Mouse (Mus musculus): ENCODE data around the gene Arhgdia. TPM values are rescaled to one million over a fixed set of nuclear protein-coding genes. Genes with fewer than 3 reads are reported as not detected.
A peak's percentile ranks its signal among the peaks of the same experiment; 100 is the strongest.

The Arhgdia gene
- polyA plus RNA-seq, 1 experiment from 2014 or later: 439 TPM

- Histone ChIP-seq H3K4me1 (ENCODE audit: control insufficient read depth, insufficient read depth, low read length) (peaks cover 19% of the 10 kb centered on the region), H3K27me3 (ENCODE audit: control insufficient read depth, insufficient read depth, low read depth, low read length) (no peaks in the 10 kb centered on the region), H3K9me3 (replicated peaks; ENCODE audit: control insufficient read depth, low read length, poor library complexity, severe bottlenecking) (no peaks in the 10 kb centered on the region), H3K36me3 (ENCODE audit: control insufficient read depth, insufficient read depth, low read length) (peaks cover 44% of the 10 kb centered on the region), H3K4me3 (ENCODE audit: low read depth, low read length) (no peak overlapping the region), H3K9ac (ENCODE audit: low read depth, low read length) (no peak overlapping the region), H3K4me2 (ENCODE audit: low read length) (no peak overlapping the region), H3K27ac (ENCODE audit: low read length) (no peak overlapping the region)
- no peak for ATAC-seq
- 94% methylated on average over 6 of the region's 6 CpGs for WGBS
These were observed 33.7 kb upstream of the Arhgdia start for GRCm38 (mm10) chr11:120615167-120615566.

GRCm38 (mm10) chr11:120613976-120614375 lies 32.6 kb upstream of the Arhgdia start:
- Histone ChIP-seq H3K4me1 (ENCODE audit: control insufficient read depth, insufficient read depth, low read length) (peaks cover 19% of the 10 kb centered on the region), H3K4me2 (ENCODE audit: low read length) (no peak overlapping the region), H3K27me3 (ENCODE audit: control insufficient read depth, insufficient read depth, low read depth, low read length) (no peaks in the 10 kb centered on the region; the same call in 1 of the 2 replicates), H3K36me3 (ENCODE audit: control insufficient read depth, insufficient read depth, low read length) (peaks cover 42% of the 10 kb centered on the region), H3K9me3 (replicated peaks; ENCODE audit: control insufficient read depth, low read length, poor library complexity, severe bottlenecking) (no peaks in the 10 kb centered on the region), H3K4me3 (ENCODE audit: low read depth, low read length) (no peak overlapping the region), H3K9ac (ENCODE audit: low read depth, low read length) (no peak overlapping the region), H3K27ac (ENCODE audit: low read length) (no peak overlapping the region)
- no peak for ATAC-seq
- 85% methylated on average over 8 of the region's 8 CpGs for WGBS

GRCm38 (mm10) chr11:120613481-120613972 lies 32.1 kb upstream of the Arhgdia start:
- H3K9me3 ChIP-seq (replicated peaks; ENCODE audit: control insufficient read depth, low read length, poor library complexity, severe bottlenecking): no peaks in the 10 kb centered on the region
- no peak overlapping the region for H3K4me2 ChIP-seq (ENCODE audit: low read length)
- no peak for ATAC-seq
- no peak overlapping the region for H3K9ac ChIP-seq (ENCODE audit: low read depth, low read length)
- peaks cover 23% of the 10 kb centered on the region for H3K4me1 ChIP-seq (ENCODE audit: control insufficient read depth, insufficient read depth, low read length)
- no peaks in the 10 kb centered on the region; the same call in 1 of the 2 replicates for H3K27me3 ChIP-seq (ENCODE audit: control insufficient read depth, insufficient read depth, low read depth, low read length)
- H3K27ac ChIP-seq (ENCODE audit: low read length): no peak overlapping the region
- H3K36me3 ChIP-seq (ENCODE audit: control insufficient read depth, insufficient read depth, low read length): peaks cover 37% of the 10 kb centered on the region
- 90% methylated on average over 9 of the region's 10 CpGs for WGBS
- H3K4me3 ChIP-seq (ENCODE audit: low read depth, low read length): no peak overlapping the region

GRCm38 (mm10) chr11:120612763-120613162 lies 31.3 kb upstream of the Arhgdia start:
- ATAC-seq: no peak
- Histone ChIP-seq H3K9me3 (replicated peaks; ENCODE audit: control insufficient read depth, low read length, poor library complexity, severe bottlenecking) (no peaks in the 10 kb centered on the region), H3K4me3 (ENCODE audit: low read depth, low read length) (no peak overlapping the region), H3K4me2 (ENCODE audit: low read length) (no peak overlapping the region), H3K9ac (ENCODE audit: low read depth, low read length) (no peak overlapping the region), H3K27me3 (ENCODE audit: control insufficient read depth, insufficient read depth, low read depth, low read length) (no peaks in the 10 kb centered on the region; the same call in 1 of the 2 replicates), H3K36me3 (ENCODE audit: control insufficient read depth, insufficient read depth, low read length) (peaks cover 31% of the 10 kb centered on the region; the same call in 1 of the 2 replicates), H3K27ac (ENCODE audit: low read length) (no peak overlapping the region), H3K4me1 (ENCODE audit: control insufficient read depth, insufficient read depth, low read length) (peaks cover 22% of the 10 kb centered on the region)
- WGBS: 47% methylated on average over 6 of the region's 6 CpGs

- Histone ChIP-seq H3K9ac (ENCODE audit: low read depth, low read length) (no peak overlapping the region), H3K27me3 (ENCODE audit: control insufficient read depth, insufficient read depth, low read depth, low read length) (no peaks in the 10 kb centered on the region; the same call in 1 of the 2 replicates), H3K27ac (ENCODE audit: low read length) (no peak overlapping the region), H3K4me3 (ENCODE audit: low read depth, low read length) (no peak overlapping the region), H3K36me3 (ENCODE audit: control insufficient read depth, insufficient read depth, low read length) (peaks cover 28% of the 10 kb centered on the region; the same call in 1 of the 2 replicates), H3K4me1 (ENCODE audit: control insufficient read depth, insufficient read depth, low read length) (peaks cover 6% of the 10 kb centered on the region; the same call in 1 of the 2 replicates), H3K4me2 (ENCODE audit: low read length) (no peak overlapping the region), H3K9me3 (replicated peaks; ENCODE audit: control insufficient read depth, low read length, poor library complexity, severe bottlenecking) (no peaks in the 10 kb centered on the region)
- no peak for ATAC-seq
- whole genome bisulfite sequencing: 79% methylated on average over 9 of the region's 9 CpGs
These were observed 29.1 kb upstream of the Arhgdia start for GRCm38 (mm10) chr11:120610477-120611046.

- H3K4me1 ChIP-seq (ENCODE audit: control insufficient read depth, insufficient read depth, low read length): peaks cover 6% of the 10 kb centered on the region; the same call in 1 of the 2 replicates
- no peaks in the 10 kb centered on the region; the same call in 1 of the 2 replicates for H3K27me3 ChIP-seq (ENCODE audit: control insufficient read depth, insufficient read depth, low read depth, low read length)
- WGBS: 44% methylated on average over 7 of the region's 8 CpGs
- H3K9me3 ChIP-seq (replicated peaks; ENCODE audit: control insufficient read depth, low read length, poor library complexity, severe bottlenecking): no peaks in the 10 kb centered on the region
- peak overlapping the region; percentile 38; the same call in 1 of the 2 replicates for H3K9ac ChIP-seq (ENCODE audit: low read depth, low read length)
- H3K36me3 ChIP-seq (ENCODE audit: control insufficient read depth, insufficient read depth, low read length): peaks cover 31% of the 10 kb centered on the region; the same call in 1 of the 2 replicates
- H3K27ac ChIP-seq (ENCODE audit: low read length): no peak overlapping the region
- H3K4me3 ChIP-seq (ENCODE audit: low read depth, low read length): no peak overlapping the region
- ATAC-seq: 0 out of 2 replicates have a peak, but pooled peaks have one; percentile 36
- no peak overlapping the region for H3K4me2 ChIP-seq (ENCODE audit: low read length)
These were observed 27.8 kb upstream of the Arhgdia start for GRCm38 (mm10) chr11:120609250-120609649.

GRCm38 (mm10) chr11:120608241-120609034 lies 27.0 kb upstream of the Arhgdia start, which contains the start of gene Npb:
Npb (plus strand) TSS chr11:120608477.
- Histone ChIP-seq H3K27me3 (ENCODE audit: control insufficient read depth, insufficient read depth, low read depth, low read length) (no peaks in the 10 kb centered on the region; the same call in 1 of the 2 replicates), H3K9ac (ENCODE audit: low read depth, low read length) (peak within 1 kb of the TSS; percentile 38; the same call in 1 of the 2 replicates), H3K4me3 (ENCODE audit: low read depth, low read length) (0 out of 2 replicates have a peak within 1 kb of the TSS, but pooled peaks have one; percentile 5), H3K27ac (ENCODE audit: low read length) (no peak within 1 kb of the TSS), H3K36me3 (ENCODE audit: control insufficient read depth, insufficient read depth, low read length) (peaks cover 30% of the 10 kb centered on the region; the same call in 1 of the 2 replicates), H3K4me2 (ENCODE audit: low read length) (peak within 1 kb of the TSS; percentile 30; the same call in 1 of the 2 replicates), H3K4me1 (ENCODE audit: control insufficient read depth, insufficient read depth, low read length) (peaks cover 6% of the 10 kb centered on the region; the same call in 1 of the 2 replicates), H3K9me3 (replicated peaks; ENCODE audit: control insufficient read depth, low read length, poor library complexity, severe bottlenecking) (no peaks in the 10 kb centered on the region)
- no peak for ATAC-seq
- WGBS: 7% methylated on average over 45 of the region's 45 CpGs

GRCm38 (mm10) chr11:120606764-120607163 lies 25.3 kb upstream of the Arhgdia start:
- Histone ChIP-seq H3K36me3 (ENCODE audit: control insufficient read depth, insufficient read depth, low read length) (peaks cover 22% of the 10 kb centered on the region; the same call in 1 of the 2 replicates), H3K4me3 (ENCODE audit: low read depth, low read length) (no peak overlapping the region)
- 84% methylated on average over 4 of the region's 4 CpGs for WGBS

More at GRCm38 (mm10) chr11:120606764-120607163, 25.3 kb upstream of the Arhgdia start:
- H3K27ac ChIP-seq (ENCODE audit: low read length): no peak overlapping the region
- no peaks in the 10 kb centered on the region for H3K9me3 ChIP-seq (replicated peaks; ENCODE audit: control insufficient read depth, low read length, poor library complexity, severe bottlenecking)
- H3K27me3 ChIP-seq (ENCODE audit: control insufficient read depth, insufficient read depth, low read depth, low read length): no peaks in the 10 kb centered on the region; the same call in 1 of the 2 replicates
- no peak overlapping the region for H3K4me2 ChIP-seq (ENCODE audit: low read length)
- ATAC-seq: no peak
- no peak overlapping the region for H3K9ac ChIP-seq (ENCODE audit: low read depth, low read length)
- peaks cover 6% of the 10 kb centered on the region; the same call in 1 of the 2 replicates for H3K4me1 ChIP-seq (ENCODE audit: control insufficient read depth, insufficient read depth, low read length)
